Mouse (Mus musculus) heart, postnatal 4 days (tissue): ENCODE data around the gene Stx16. TPM values are rescaled to one million over a fixed set of nuclear protein-coding genes. Genes with fewer than 3 reads are reported as not detected.

Experiments used
- DNase-seq: peaks from one replicate; pipeline ENCODE4 v3.0.0; 2021
- total RNA-seq, 2 experiments: library from RNA; stranded (reverse); gene quantifications; 2 replicates each; pipeline ENCODE4 v1.2.3; 2021

The Stx16 gene
- total RNA-seq, 2 experiments from 2014 or later = 37.5 to 38.3 TPM

DNA sequence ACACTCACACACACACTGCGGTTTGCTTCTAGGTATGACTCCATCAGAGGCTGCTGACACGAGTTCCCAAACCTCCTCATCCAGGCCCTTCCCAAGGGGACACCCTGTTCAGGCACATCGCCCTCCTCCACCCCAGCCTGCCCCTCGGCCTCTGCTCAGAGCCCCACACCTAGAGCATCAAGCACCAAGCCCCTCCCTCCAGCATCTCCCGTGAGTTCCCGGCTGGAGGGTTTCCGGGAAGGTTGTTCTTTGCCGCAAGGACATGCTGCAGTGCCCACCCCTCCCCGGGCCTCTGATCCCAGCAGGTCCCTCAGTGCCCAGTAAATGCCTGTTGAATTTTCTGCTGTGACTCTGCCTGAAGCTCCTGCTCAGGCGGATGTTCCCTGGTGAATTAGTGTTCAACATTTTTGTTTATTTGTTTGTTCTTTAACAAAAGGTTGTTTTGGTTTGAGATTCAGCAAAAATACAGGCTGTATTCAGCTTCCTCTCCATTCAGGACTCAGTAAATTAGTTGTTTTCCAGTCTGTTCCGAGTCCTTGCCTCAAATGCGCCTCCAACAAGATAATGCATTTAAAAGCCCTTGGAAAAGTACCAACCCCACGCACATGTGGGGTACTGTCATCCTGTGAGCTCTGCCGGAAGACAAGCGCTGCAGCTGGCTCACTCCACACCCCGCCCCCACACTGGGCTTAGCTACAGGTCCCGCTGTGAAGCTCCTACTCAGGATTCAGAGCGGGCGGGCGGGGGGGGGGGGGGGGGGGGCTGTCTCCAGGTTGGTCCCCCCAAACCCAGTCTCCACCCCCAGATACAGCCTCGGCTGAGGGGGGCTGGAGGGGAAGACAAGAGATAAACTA lies 50.6 kb downstream of the Stx16 start:
- DNase-seq = peak; percentile 69

DNA sequence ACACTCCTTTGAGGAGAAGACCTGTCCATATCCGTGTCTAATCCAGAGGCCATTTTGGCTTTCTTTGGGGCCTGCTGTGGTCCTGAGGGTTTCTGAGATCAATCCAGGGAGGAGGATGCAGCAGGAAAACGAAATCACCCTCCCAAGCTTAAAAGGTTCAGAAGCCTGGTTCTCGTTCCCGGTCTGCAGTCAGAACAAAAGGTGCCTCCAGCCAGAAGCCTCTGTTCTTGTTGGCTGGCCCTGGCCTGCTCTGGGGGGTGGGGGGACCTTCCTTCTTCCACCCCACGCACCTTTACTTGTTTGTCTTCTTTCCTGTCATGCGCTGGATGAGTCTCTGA lies 51.2 kb downstream of the Stx16 start:
- DNase-seq = no peak

DNA sequence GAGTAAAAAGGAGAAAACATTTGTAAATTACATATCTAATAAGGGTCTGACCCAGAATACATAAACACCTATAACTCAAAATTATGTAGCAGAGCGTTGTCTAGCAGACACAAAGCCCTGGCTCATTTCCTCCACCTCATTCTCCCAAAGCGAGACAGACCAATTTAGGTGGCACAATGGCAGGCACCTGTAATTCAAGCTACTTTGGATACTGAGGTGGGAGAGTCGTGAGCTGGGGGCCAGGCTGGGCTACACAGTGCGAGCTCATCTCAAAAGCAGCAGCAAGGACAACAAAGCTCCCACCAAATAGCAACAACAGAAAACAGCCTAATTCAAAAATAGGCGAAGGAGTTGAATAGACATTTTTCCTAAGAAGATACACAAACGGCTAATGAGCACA lies 52.8 kb downstream of the Stx16 start:
- no peak for DNase-seq

DNA sequence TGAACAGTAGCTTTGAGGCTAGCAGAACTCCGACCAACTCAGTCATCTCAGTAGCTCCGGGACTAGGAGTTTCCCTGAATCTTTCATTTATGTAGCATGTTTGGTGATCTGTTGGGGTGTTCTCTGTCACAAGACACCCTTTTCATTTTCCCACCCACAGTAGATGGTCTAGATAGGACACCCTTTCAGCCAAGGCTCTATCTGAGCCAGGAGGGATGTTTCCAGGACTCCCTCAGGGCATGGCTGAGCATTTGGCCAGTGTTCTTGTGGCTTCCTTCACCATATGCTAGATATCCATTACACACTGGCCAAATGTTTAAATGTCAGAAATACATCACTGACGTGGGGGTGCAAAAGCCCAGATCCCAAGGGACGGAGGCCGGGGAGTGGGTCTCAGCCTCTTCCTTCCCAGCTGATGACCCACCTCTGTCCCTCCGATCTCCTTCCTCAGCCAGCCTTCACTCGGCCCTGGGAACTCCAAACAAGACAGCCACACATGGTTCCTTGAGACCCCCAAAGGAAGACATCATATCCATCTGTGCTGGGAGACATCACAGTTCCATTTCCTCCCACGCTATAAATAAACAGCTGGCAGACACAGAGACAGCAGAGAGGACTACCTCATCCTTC lies 54.5 kb downstream of the Stx16 start:
- peak; percentile 39 for DNase-seq

DNA sequence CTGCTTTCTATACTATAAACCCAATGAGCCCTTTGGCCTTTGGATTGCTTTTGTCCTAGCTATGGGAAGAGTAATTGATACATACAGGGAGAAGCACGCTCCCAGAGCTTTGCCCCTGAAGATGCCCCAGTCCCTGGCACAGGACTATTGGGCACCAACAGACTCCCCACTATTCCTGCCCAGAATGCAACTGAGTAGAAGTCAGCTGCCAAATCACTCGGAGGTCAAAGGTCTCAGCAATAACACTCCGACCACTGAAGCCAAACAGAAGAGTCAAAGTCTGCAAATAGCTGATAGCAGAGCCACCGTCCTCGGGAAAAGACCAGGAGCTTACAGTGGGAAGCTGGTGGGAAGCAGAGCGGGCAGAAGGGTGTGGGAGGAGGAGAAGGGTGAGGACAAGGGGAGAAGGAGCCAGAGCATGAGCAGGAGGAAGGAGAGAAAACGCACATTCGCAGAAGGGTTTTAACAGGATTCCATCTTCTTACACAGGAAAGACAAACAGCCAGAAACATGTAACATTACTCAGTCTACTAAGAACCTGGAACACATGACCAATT lies 56.4 kb downstream of the Stx16 start:
- no peak for DNase-seq

Other genes with a start within 250 kb of the Stx16 start
- gene Npepl1, start 34.0 kb downstream of the Stx16 start, total RNA-seq = 10 to 100 TPM; 64.1 to 65.0 TPM
- gene Gnas, start 208.0 kb downstream of the Stx16 start, total RNA-seq = 1,000 to 10,000 TPM; 1,794 to 1,822 TPM